Mouse (Mus musculus): ENCODE measurements around the gene S100pbp. TPM values are rescaled to one million over a fixed set of nuclear protein-coding genes. Genes with fewer than 3 reads are reported as not detected.

S100pbp gene
- polyA plus RNA-seq, 1 experiment from 2014 or later, result 18.5 TPM

- Histone ChIP-seq H3K4me2 (replicated peaks) (peak overlapping the region; percentile 40), H3K9ac (no peak overlapping the region), H3K36me3 (peaks cover 7% of the 10 kb centered on the region; the same call in 1 of the 2 replicates), H3K4me3 (replicated peaks) (peak overlapping the region; percentile 27; the same call in 1 of the 2 replicates), H3K4me1 (peaks cover 68% of the 10 kb centered on the region), H3K27ac (replicated peaks) (no peak overlapping the region), H3K27me3 (no peaks in the 10 kb centered on the region), H3K9me3 (replicated peaks) (no peaks in the 10 kb centered on the region)
- WGBS, result 18% methylated on average over 8 of the region's 8 CpGs
- no peak for ATAC-seq (ENCODE audit: insufficient number of reproducible peaks, low FRiP score, low TSS enrichment, low read depth)
Measured at GRCm38 (mm10) chr4:129227985-129228381, 38.5 kb upstream of the S100pbp start.

- Histone ChIP-seq H3K4me2 (replicated peaks) (peak overlapping the region; percentile 40), H3K4me3 (replicated peaks) (peak overlapping the region; percentile 27), H3K36me3 (peaks cover 13% of the 10 kb centered on the region), H3K4me1 (peaks cover 69% of the 10 kb centered on the region), H3K27me3 (no peaks in the 10 kb centered on the region), H3K27ac (replicated peaks) (peak overlapping the region; percentile 51; the same call in 1 of the 2 replicates), H3K9me3 (replicated peaks) (no peaks in the 10 kb centered on the region), H3K9ac (no peak overlapping the region)
- ATAC-seq (ENCODE audit: insufficient number of reproducible peaks, low FRiP score, low TSS enrichment, low read depth), result 0 out of 2 replicates have a peak, but pooled peaks have one; percentile 13
- 14% methylated on average over 22 of the region's 22 CpGs for WGBS
Measured at GRCm38 (mm10) chr4:129227170-129227984, 37.9 kb upstream of the S100pbp start.

GRCm38 (mm10) chr4:129226441-129226963 is 37.0 kb upstream of the S100pbp start:
- H3K36me3 ChIP-seq, result peaks cover 17% of the 10 kb centered on the region
- no peaks in the 10 kb centered on the region for H3K9me3 ChIP-seq (replicated peaks)
- no peaks in the 10 kb centered on the region for H3K27me3 ChIP-seq
- H3K4me3 ChIP-seq (replicated peaks), result peak overlapping the region; percentile 27
- WGBS, result 18% methylated on average over 5 of the region's 5 CpGs
- peak overlapping the region; percentile 51 for H3K27ac ChIP-seq (replicated peaks)
- H3K9ac ChIP-seq, result no peak overlapping the region
- peak overlapping the region; percentile 40 for H3K4me2 ChIP-seq (replicated peaks)
- peak; percentile 16; the same call in 1 of the 2 replicates for ATAC-seq (ENCODE audit: insufficient number of reproducible peaks, low FRiP score, low TSS enrichment, low read depth)
- peaks cover 63% of the 10 kb centered on the region for H3K4me1 ChIP-seq

GRCm38 (mm10) chr4:129225315-129225714 is 35.8 kb upstream of the S100pbp start:
- no peak overlapping the region for H3K4me3 ChIP-seq (replicated peaks)
- no peak for ATAC-seq (ENCODE audit: insufficient number of reproducible peaks, low FRiP score, low TSS enrichment, low read depth)
- peak overlapping the region; percentile 51 for H3K27ac ChIP-seq (replicated peaks)
- H3K4me1 ChIP-seq, result peaks cover 67% of the 10 kb centered on the region
- WGBS, result 90% methylated on average over 12 of the region's 12 CpGs
- no peaks in the 10 kb centered on the region for H3K9me3 ChIP-seq (replicated peaks)
- peaks cover 26% of the 10 kb centered on the region for H3K36me3 ChIP-seq
- H3K9ac ChIP-seq, result no peak overlapping the region
- H3K4me2 ChIP-seq (replicated peaks), result no peak overlapping the region
- H3K27me3 ChIP-seq, result no peaks in the 10 kb centered on the region

- H3K4me3 ChIP-seq (replicated peaks), result no peak overlapping the region; the same call in 1 of the 2 replicates
- no peak overlapping the region for H3K9ac ChIP-seq
- H3K27me3 ChIP-seq, result no peaks in the 10 kb centered on the region
- peak overlapping the region; percentile 38 for H3K4me2 ChIP-seq (replicated peaks)
- peaks cover 82% of the 10 kb centered on the region for H3K4me1 ChIP-seq
- no peak overlapping the region for H3K27ac ChIP-seq (replicated peaks)
- ATAC-seq (ENCODE audit: insufficient number of reproducible peaks, low FRiP score, low TSS enrichment, low read depth), result 0 out of 2 replicates have a peak, but pooled peaks have one; percentile 22
- H3K36me3 ChIP-seq, result peaks cover 40% of the 10 kb centered on the region
- no peaks in the 10 kb centered on the region for H3K9me3 ChIP-seq (replicated peaks)
- WGBS, result 37% methylated on average over 55 of the region's 55 CpGs
Measured at GRCm38 (mm10) chr4:129223421-129224281, 34.1 kb upstream of the S100pbp start.

GRCm38 (mm10) chr4:129222019-129222925 is 32.7 kb upstream of the S100pbp start:
- H3K4me1 ChIP-seq, result peaks cover 81% of the 10 kb centered on the region
- H3K9ac ChIP-seq, result no peak overlapping the region
- H3K4me2 ChIP-seq (replicated peaks), result no peak overlapping the region
- 75% methylated on average over 31 of the region's 31 CpGs for WGBS
- no peak overlapping the region for H3K27ac ChIP-seq (replicated peaks)
- H3K9me3 ChIP-seq (replicated peaks), result no peaks in the 10 kb centered on the region
- H3K4me3 ChIP-seq (replicated peaks), result no peak overlapping the region
- ATAC-seq (ENCODE audit: insufficient number of reproducible peaks, low FRiP score, low TSS enrichment, low read depth), result no peak
- H3K36me3 ChIP-seq, result peaks cover 54% of the 10 kb centered on the region
- no peaks in the 10 kb centered on the region for H3K27me3 ChIP-seq

GRCm38 (mm10) chr4:129221097-129222010 is 31.8 kb upstream of the S100pbp start:
- Histone ChIP-seq H3K36me3 (peaks cover 63% of the 10 kb centered on the region), H3K4me2 (replicated peaks) (no peak overlapping the region), H3K4me3 (replicated peaks) (no peak overlapping the region), H3K9me3 (replicated peaks) (no peaks in the 10 kb centered on the region), H3K27ac (replicated peaks) (no peak overlapping the region), H3K27me3 (no peaks in the 10 kb centered on the region), H3K9ac (no peak overlapping the region), H3K4me1 (peaks cover 72% of the 10 kb centered on the region)
- 72% methylated on average over 23 of the region's 23 CpGs for WGBS
- no peak for ATAC-seq (ENCODE audit: insufficient number of reproducible peaks, low FRiP score, low TSS enrichment, low read depth)

- Histone ChIP-seq H3K4me2 (replicated peaks) (no peak overlapping the region), H3K27me3 (no peaks in the 10 kb centered on the region), H3K27ac (replicated peaks) (0 out of 2 replicates have a peak overlapping the region, but pooled peaks have one; percentile 4), H3K9ac (no peak overlapping the region), H3K4me1 (peaks cover 63% of the 10 kb centered on the region), H3K9me3 (replicated peaks) (no peaks in the 10 kb centered on the region), H3K4me3 (replicated peaks) (no peak overlapping the region), H3K36me3 (peaks cover 69% of the 10 kb centered on the region)
- ATAC-seq (ENCODE audit: insufficient number of reproducible peaks, low FRiP score, low TSS enrichment, low read depth), result no peak
- WGBS, result 69% methylated on average over 7 of the region's 7 CpGs
Measured at GRCm38 (mm10) chr4:129220376-129221089, 31.0 kb upstream of the S100pbp start.

GRCm38 (mm10) chr4:129219198-129219597 is 29.7 kb upstream of the S100pbp start:
- Histone ChIP-seq H3K36me3 (peaks cover 81% of the 10 kb centered on the region), H3K4me2 (replicated peaks) (no peak overlapping the region), H3K9me3 (replicated peaks) (no peaks in the 10 kb centered on the region), H3K4me3 (replicated peaks) (0 out of 2 replicates have a peak overlapping the region, but pooled peaks have one; percentile 1), H3K9ac (no peak overlapping the region), H3K27ac (replicated peaks) (peak overlapping the region; percentile 80), H3K27me3 (no peaks in the 10 kb centered on the region), H3K4me1 (peaks cover 56% of the 10 kb centered on the region)
- 43% methylated on average over 10 of the region's 10 CpGs for WGBS
- ATAC-seq (ENCODE audit: insufficient number of reproducible peaks, low FRiP score, low TSS enrichment, low read depth), result no peak

Data from embryonic facial prominence, embryonic 15.5 days (tissue).